Mouse (Mus musculus) heart, adult 2 months (tissue): ENCODE measurements around the gene Gpn2.

Source experiments
- CTCF ChIP-seq: fragments of 200-600 bp; IDR thresholded peaks from 2 replicates; pipeline ENCODE4 v1.8.1; 2022; ENCODE audit warnings: antibody characterized with exemption, mild to moderate bottlenecking, moderate library complexity
- EP300 ChIP-seq: fragments of 200-500 bp; IDR thresholded peaks from 2 replicates; pipeline ENCODE4 v1.6.1; 2011; ENCODE audit warnings: low read depth, low read length, control low read depth; ENCODE audit not compliant: insufficient read depth
- POLR2A ChIP-seq: fragments of 200-500 bp; IDR thresholded peaks from 2 replicates; pipeline ENCODE4 v1.6.1; 2011; ENCODE audit warnings: mild to moderate bottlenecking, low read depth, low read length, control low read depth; ENCODE audit not compliant: insufficient read depth

DNA sequence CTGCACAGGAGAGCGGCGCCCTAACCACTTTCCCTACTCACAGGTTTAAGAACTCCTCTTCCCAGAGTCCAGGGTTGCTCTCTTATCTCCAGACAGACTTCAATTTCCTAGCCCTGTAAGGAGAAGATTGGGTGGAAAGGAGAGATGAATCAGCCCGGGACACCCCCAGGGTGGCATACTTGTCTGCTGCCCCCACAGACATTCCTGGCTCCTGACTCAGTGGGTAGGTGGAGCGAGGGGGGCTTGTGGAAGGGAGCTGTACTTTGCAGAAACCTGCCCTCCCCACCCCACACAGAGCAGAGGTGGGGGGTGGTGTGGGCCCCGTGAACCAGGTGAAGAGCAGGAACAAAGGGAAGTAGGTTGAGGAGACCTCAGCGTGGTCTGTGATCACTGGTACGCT lies 11.4 kb downstream of the Gpn2 start:
- TF ChIP-seq CTCF = no peak
- no peak for TF ChIP-seq POLR2A
- no peak for TF ChIP-seq EP300
